Mouse (Mus musculus) CH12.LX (cell line): Measurements from ENCODE around the gene Slc43a3. TPM values are rescaled to one million over a fixed set of nuclear protein-coding genes. Genes with fewer than 3 reads are reported as not detected.
A peak's percentile ranks its signal among the peaks of the same experiment; 100 is the strongest.

Source experiments
- DNase-seq: peaks from one replicate; pipeline ENCODE4 v3.0.0-alpha.2; 2013; ENCODE audit errors: extremely low read depth
- H3K27ac ChIP-seq: 2 replicates; pipeline ENCODE4 v1.5.1; 2012; ENCODE audit warnings: low read depth, mild to moderate bottlenecking, control low read depth, moderate library complexity; ENCODE audit not compliant: insufficient read depth
- H3K27me3 ChIP-seq: replicated peaks from 2 replicates; pipeline ENCODE3; 2012; ENCODE audit warnings: inconsistent platforms
- H3K36me3 ChIP-seq, 2 experiments: replicated peaks in 1 of 2; 2 replicates each; pipeline versions ENCODE3 to v1.6.1; 2012; ENCODE audit warnings: inconsistent platforms in 1 of 2, low read length in 1 of 2, mild to moderate bottlenecking in 1 of 2, mixed read lengths in 1 of 2, moderate library complexity in 1 of 2; ENCODE audit not compliant: control insufficient read depth in 1 of 2, insufficient read depth in 1 of 2
- H3K4me1 ChIP-seq, 2 experiments: 2 replicates each; pipeline ENCODE4 v1.6.1; 2012; ENCODE audit warnings: inconsistent platforms in 1 of 2, moderate library complexity in 1 of 2; ENCODE audit not compliant: insufficient read depth in 2 of 2, control insufficient read depth in 1 of 2
- H3K4me2 ChIP-seq: 2 replicates; pipeline ENCODE4 v1.6.1; 2012; ENCODE audit warnings: low read depth, mild to moderate bottlenecking, control low read depth; ENCODE audit not compliant: poor library complexity, insufficient read depth, severe bottlenecking
- H3K4me3 ChIP-seq, 3 experiments: fragments of 150-350 bp in 1 of 3; sonication (generic) in 1 of 3; replicated peaks in 1 of 3; 2 replicates each; pipeline versions ENCODE3 to v1.5.1; 2011 to 2012; ENCODE audit warnings: low read depth in 2 of 3, low read length in 2 of 3, mild to moderate bottlenecking in 2 of 3, moderate library complexity in 2 of 3, control low read depth in 1 of 3, improper control_type of control experiment in 1 of 3, inconsistent platforms in 1 of 3, mixed read lengths in 1 of 3; ENCODE audit not compliant: poor library complexity in 1 of 3
- H3K79me2 ChIP-seq: replicated peaks from 2 replicates; pipeline ENCODE4 v1.6.1; 2012; ENCODE audit warnings: mild to moderate bottlenecking, moderate library complexity; ENCODE audit not compliant: control insufficient read depth, poor library complexity, insufficient read depth, severe bottlenecking; ENCODE audit errors: extremely low read depth
- H3K9ac ChIP-seq: 2 replicates; pipeline ENCODE4 v1.6.1; 2012; ENCODE audit warnings: low read depth, mild to moderate bottlenecking, control low read depth, moderate library complexity; ENCODE audit not compliant: insufficient read depth
- H3K9me3 ChIP-seq: replicated peaks from 2 replicates; pipeline ENCODE3; 2012; ENCODE audit warnings: low read length, inconsistent platforms, mixed read lengths
- BHLHE40 ChIP-seq: IDR thresholded peaks from 2 replicates; pipeline ENCODE4 v1.6.1; 2011; ENCODE audit warnings: mild to moderate bottlenecking, low read depth, low read length, improper control_type of control experiment
- CHD1 ChIP-seq: IDR thresholded peaks from 2 replicates; pipeline ENCODE4 v1.6.1; 2012; ENCODE audit warnings: low read depth, low read length, improper control_type of control experiment, inconsistent platforms
- E2F4 ChIP-seq: IDR thresholded peaks from 2 replicates; pipeline ENCODE4 v1.6.1; 2011; ENCODE audit warnings: low read depth, low read length, improper control_type of control experiment; ENCODE audit not compliant: insufficient replicate concordance
- ELF1 ChIP-seq: IDR thresholded peaks from 2 replicates; pipeline ENCODE4 v1.6.1; 2014; ENCODE audit warnings: low read depth, mild to moderate bottlenecking, inconsistent platforms, low read length, improper control_type of control experiment
- ETS1 ChIP-seq: conservative IDR thresholded peaks from 2 replicates; pipeline ENCODE4 v1.6.1; 2012; ENCODE audit warnings: low read depth, mild to moderate bottlenecking, inconsistent platforms, low read length, improper control_type of control experiment, moderate library complexity
- GABPA ChIP-seq: IDR thresholded peaks from 2 replicates; pipeline ENCODE4 v1.6.1; 2012; ENCODE audit warnings: low read depth, low read length, improper control_type of control experiment, inconsistent platforms; ENCODE audit not compliant: insufficient replicate concordance
- HCFC1 ChIP-seq: IDR thresholded peaks from 2 replicates; pipeline ENCODE4 v1.6.1; 2012; ENCODE audit warnings: low read depth, mild to moderate bottlenecking, inconsistent platforms, low read length, improper control_type of control experiment
- IRF4 ChIP-seq: IDR thresholded peaks from 2 replicates; pipeline ENCODE4 v1.6.1; 2014; ENCODE audit warnings: low read depth, mild to moderate bottlenecking, inconsistent platforms, low read length, improper control_type of control experiment
- JUN ChIP-seq: IDR thresholded peaks from 2 replicates; pipeline ENCODE4 v1.6.1; 2011; ENCODE audit warnings: low read depth, mild to moderate bottlenecking, low read length, improper control_type of control experiment, moderate library complexity; ENCODE audit not compliant: insufficient read depth
- KAT2A ChIP-seq: IDR thresholded peaks from 2 replicates; pipeline ENCODE4 v1.6.1; 2012; ENCODE audit warnings: low read length, improper control_type of control experiment, inconsistent platforms; ENCODE audit not compliant: insufficient replicate concordance
- MEF2A ChIP-seq: IDR thresholded peaks from 2 replicates; pipeline ENCODE4 v1.6.1; 2014; ENCODE audit warnings: low read depth, mild to moderate bottlenecking, inconsistent platforms, low read length, improper control_type of control experiment, borderline replicate concordance
- MXI1 ChIP-seq: IDR thresholded peaks from 2 replicates; pipeline ENCODE4 v1.6.1; 2011; ENCODE audit warnings: mild to moderate bottlenecking, low read depth, low read length, improper control_type of control experiment
- NRF1 ChIP-seq: IDR thresholded peaks from 2 replicates; pipeline ENCODE4 v1.6.1; 2014; ENCODE audit warnings: low read depth, mild to moderate bottlenecking, inconsistent platforms, low read length, improper control_type of control experiment, moderate library complexity
- PAX5 ChIP-seq: IDR thresholded peaks from 2 replicates; pipeline ENCODE4 v1.6.1; 2012; ENCODE audit warnings: low read length, inconsistent platforms, mixed read lengths
- POLR2A ChIP-seq: IDR thresholded peaks from 2 replicates; pipeline ENCODE4 v1.6.1; 2011; ENCODE audit warnings: low read depth, mild to moderate bottlenecking, improper control_type of control experiment, low read length
- SIN3A ChIP-seq: IDR thresholded peaks from 2 replicates; pipeline ENCODE4 v1.6.1; 2012; ENCODE audit warnings: low read length, improper control_type of control experiment, inconsistent platforms
- USF1 ChIP-seq: IDR thresholded peaks from 2 replicates; pipeline ENCODE4 v1.6.1; 2014; ENCODE audit warnings: low read depth, mild to moderate bottlenecking, inconsistent platforms, low read length, improper control_type of control experiment
- ZMIZ1 ChIP-seq: IDR thresholded peaks from 2 replicates; pipeline ENCODE4 v1.6.1; 2012; ENCODE audit warnings: low read depth, mild to moderate bottlenecking, inconsistent platforms, low read length, improper control_type of control experiment
- ZNF384 ChIP-seq: IDR thresholded peaks from 2 replicates; pipeline ENCODE4 v1.6.1; 2012; ENCODE audit warnings: low read depth, low read length, improper control_type of control experiment, inconsistent platforms
- dilution Hi-C: fragments of 300-500 bp; cut with MboI; formaldehyde crosslinking; loops from 2 replicates; pipeline ENCODE4 v1.14.3; 2020; ENCODE audit warnings: low sequenced_read_pairs; ENCODE audit not compliant: extremely low pct_unique_long_range_greater_than_20kb, extremely low pct_ligation_motif_present
- in situ Hi-C: fragments of 300-500 bp; cut with MboI; formaldehyde crosslinking; loops from 3 replicates; pipeline ENCODE4 v1.14.3; 2019; ENCODE audit warnings: low sequenced_read_pairs, low pct_ligation_motif_present, low pct_unique_long_range_greater_than_20kb, mixed read lengths
- polyA plus RNA-seq: library from polyadenylated mRNA; unstranded; fragments of >175 nt; gene quantifications from 2 replicates; pipeline ENCODE4 v1.2.1, GENCODE M21; 2012; ENCODE audit warnings: low read depth; ENCODE audit not compliant: insufficient read length
- total RNA-seq, 2 experiments: library from RNA; depleted of rRNA; stranded (reverse); fragments of 300-350 nt in 1 of 2; fragments of >200 nt in 1 of 2; gene quantifications; 2 replicates each; pipeline ENCODE4 v1.2.3; 2012 to 2014

Slc43a3 gene
- total and polyA plus RNA-seq, 3 experiments, result 136 to 174 (median 163) TPM

GRCm38 (mm10) chr2:84987930-84988329, 51.6 kb downstream of the Slc43a3 start, which contains the start of gene Prg3:
Prg3 (plus strand) TSS chr2:84988215.
- dilution Hi-C loops, result no loop called here
- peak; percentile 34 for DNase-seq
- in situ Hi-C loops, result no loop called here
- no peak for TF ChIP-seq KAT2A
- TF ChIP-seq ZNF384, result peak; percentile 15; the same call in 1 of the 2 replicates
- no peak for TF ChIP-seq HCFC1
- TF ChIP-seq BHLHE40, result no peak
- no peak within 1 kb of the TSS for H3K9ac ChIP-seq
- H3K4me3 ChIP-seq, result no peak within 1 kb of the TSS
- no peaks in the 10 kb centered on the region for H3K36me3 ChIP-seq
- H3K4me2 ChIP-seq, result no peak within 1 kb of the TSS
- peaks cover 3 to 11% of the 10 kb centered on the region in 2 experiments; a peak in 3 of 4 replicates for H3K4me1 ChIP-seq
- H3K79me2 ChIP-seq, result no peaks in the 10 kb centered on the region
- peaks cover 5% of the 10 kb centered on the region for H3K27me3 ChIP-seq
- H3K9me3 ChIP-seq, result no peaks in the 10 kb centered on the region
- no peak within 1 kb of the TSS for H3K27ac ChIP-seq

- dilution Hi-C loops, result no loop called here
- DNase-seq, result no peak
- Histone ChIP-seq H3K4me1 (peaks cover 0 to 19% of the 10 kb centered on the region in 2 experiments; a peak in 1 of 4 replicates), H3K9ac (no peak overlapping the region), H3K36me3 (peaks cover 0 to 5% of the 10 kb centered on the region in 2 experiments), H3K27me3 (no peaks in the 10 kb centered on the region), H3K27ac (no peak overlapping the region), H3K4me3 (no peak overlapping the region), H3K4me2 (no peak overlapping the region), H3K9me3 (no peaks in the 10 kb centered on the region), H3K79me2 (no peaks in the 10 kb centered on the region)
- in situ Hi-C loops, result no loop called here
- no peak for TF ChIP-seq NRF1
- TF ChIP-seq BHLHE40, result no peak
- no peak for TF ChIP-seq HCFC1
- no peak for TF ChIP-seq IRF4
- no peak for TF ChIP-seq CHD1
- no peak for TF ChIP-seq E2F4
- TF ChIP-seq PAX5, result no peak
These were observed 60.0 kb downstream of the Slc43a3 start for GRCm38 (mm10) chr2:84996376-84996775.

DNA sequence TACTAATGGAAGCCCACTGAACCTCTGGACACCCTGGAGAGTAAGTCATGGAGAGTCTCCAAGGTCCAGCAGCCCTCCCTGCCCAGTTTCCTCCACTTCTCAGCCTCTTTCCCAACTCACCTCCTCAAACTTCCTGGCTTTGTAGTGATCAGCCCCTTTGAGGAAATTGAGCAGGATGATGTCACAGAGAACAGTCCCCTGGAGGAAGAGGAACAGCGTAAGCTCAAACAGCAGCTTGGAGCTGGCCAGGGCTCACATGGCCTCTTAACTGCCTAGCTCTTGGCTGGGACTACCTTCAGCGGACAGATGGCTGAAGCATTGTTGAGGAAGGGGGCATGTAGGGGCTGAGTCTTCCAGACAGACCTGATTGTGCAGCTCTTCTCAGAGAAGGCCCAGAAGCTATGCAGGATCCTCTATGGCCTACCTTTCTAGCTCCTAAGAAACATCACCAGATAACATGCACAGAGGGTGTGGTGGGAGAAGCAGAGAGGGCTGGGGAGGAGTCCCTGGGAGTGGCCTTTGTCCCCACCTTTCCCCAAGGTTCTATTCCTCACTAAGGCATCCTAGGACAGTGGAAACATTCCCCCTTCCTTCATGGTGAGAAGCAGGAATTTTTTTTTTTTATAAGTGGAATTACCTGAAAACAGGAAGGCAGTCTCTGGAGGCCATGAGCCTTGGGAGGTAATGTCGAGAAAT, 63.3 kb downstream of the Slc43a3 start:
- peaks cover 0 to 29% of the 10 kb centered on the region in 2 experiments; a peak in 2 of 4 replicates for H3K4me1 ChIP-seq
- H3K36me3 ChIP-seq, result peaks cover 0 to 8% of the 10 kb centered on the region in 2 experiments
- no peak for DNase-seq
- H3K27ac ChIP-seq, result no peak overlapping the region
- no peaks in the 10 kb centered on the region for H3K79me2 ChIP-seq
- H3K4me3 ChIP-seq, result no peak overlapping the region
- dilution Hi-C loops, result no loop called here
- in situ Hi-C loops, result loop anchor here (5.0 kb wide), 1 partner anchor 37 kb away; no protein-coding TSS in a partner anchor
- no peak overlapping the region for H3K9ac ChIP-seq
- no peak overlapping the region for H3K4me2 ChIP-seq
- H3K27me3 ChIP-seq, result no peaks in the 10 kb centered on the region
- TF ChIP-seq ELF1, result no peak
- no peak for TF ChIP-seq ETS1
- no peak for TF ChIP-seq ZMIZ1
- TF ChIP-seq GABPA, result no peak
- no peak for TF ChIP-seq USF1
- TF ChIP-seq SIN3A, result no peak
- no peak for TF ChIP-seq POLR2A
- TF ChIP-seq MXI1, result no peak
- TF ChIP-seq JUN, result no peak
- no peak for TF ChIP-seq HCFC1
- no peak for TF ChIP-seq NRF1
- no peak for TF ChIP-seq MEF2A
- no peak for TF ChIP-seq BHLHE40
- H3K9me3 ChIP-seq, result no peaks in the 10 kb centered on the region
